Mouse (Mus musculus) kidney, embryonic 16.5 days (tissue): ENCODE results near the gene Exoc2. TPM values are rescaled to one million over a fixed set of nuclear protein-coding genes. Genes with fewer than 3 reads are reported as not detected.

Source experiments
- ATAC-seq: fragments of 200-750 bp; cut with Nextera tagmentation; 2 replicates; pipeline ENCODE4 v1.8.0; 2017; ENCODE audit warnings: moderate TSS enrichment; ENCODE audit not compliant: low FRiP score, low TSS enrichment
- H3K27ac ChIP-seq: fragments of 300-500 bp; sonication (generic); 2 replicates; pipeline ENCODE4 v1.5.1; 2014; ENCODE audit warnings: low read length
- H3K27me3 ChIP-seq: fragments of 300-500 bp; sonication (generic); 2 replicates; pipeline ENCODE4 v1.6.1; 2014; ENCODE audit warnings: low read length, control low read depth, mixed read lengths; ENCODE audit not compliant: insufficient read depth
- H3K36me3 ChIP-seq: fragments of 300-500 bp; sonication (generic); 2 replicates; pipeline ENCODE4 v1.6.1; 2014; ENCODE audit warnings: low read length, control low read depth, mixed read lengths; ENCODE audit not compliant: insufficient read depth
- H3K4me1 ChIP-seq: fragments of 300-500 bp; sonication (generic); 2 replicates; pipeline ENCODE4 v1.6.1; 2014; ENCODE audit warnings: low read length, control low read depth, mixed read lengths; ENCODE audit not compliant: insufficient read depth
- H3K4me2 ChIP-seq: fragments of 300-500 bp; sonication (generic); replicated peaks from 2 replicates; pipeline ENCODE4 v1.6.1; 2014; ENCODE audit warnings: low read depth, low read length
- H3K4me3 ChIP-seq: fragments of 300-500 bp; sonication (generic); 2 replicates; pipeline ENCODE4 v1.5.1; 2014; ENCODE audit warnings: mild to moderate bottlenecking, low read length
- H3K9ac ChIP-seq: fragments of 300-500 bp; sonication (generic); replicated peaks from 2 replicates; pipeline ENCODE4 v1.6.1; 2014; ENCODE audit warnings: low read length
- H3K9me3 ChIP-seq: fragments of 300-500 bp; sonication (generic); 2 replicates; pipeline ENCODE4 v1.6.1; 2016; ENCODE audit warnings: low read length, control low read depth
- WGBS: fragments of 180-500 bp; shearing (Covaris S2); extraction: QIAGEN DNeasy Blood & Tissue Kit; methylation state at CpG from one replicate; pipeline ENCODE4 v1.1.7; 2014; 5-methylcytosine and 5-hydroxymethylcytosine counted together
- polyA plus RNA-seq: library from polyadenylated mRNA; unstranded; fragments of >200 nt; fragmentation: Nextera tagmentation; extraction: Ambion mirVana; gene quantifications from 2 replicates; pipeline ENCODE4 v1.2.1, GENCODE M21; 2015

Exoc2 gene
- polyA plus RNA-seq, 1 experiment from 2014 or later, result 28.1 TPM

DNA sequence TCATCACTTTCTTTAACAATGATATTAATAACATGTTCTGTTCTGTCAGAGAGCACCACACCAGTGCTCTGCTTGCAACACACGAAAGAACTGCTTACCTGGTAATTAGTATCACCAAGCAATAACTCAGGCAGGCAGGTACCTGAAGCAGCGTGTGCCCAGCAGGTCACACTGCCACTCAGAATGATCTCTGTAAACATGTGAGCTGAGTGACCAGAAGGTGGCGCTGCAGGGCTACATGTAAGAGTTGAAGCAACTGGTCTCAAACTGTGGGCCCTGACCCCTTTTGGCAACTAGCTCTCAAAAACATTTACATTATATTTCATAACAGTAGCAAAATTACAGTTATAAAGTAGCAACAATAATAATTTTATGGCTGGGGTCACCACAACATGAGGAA, 85.4 kb downstream of the Exoc2 start:
- 9% methylated on average over 3 of the region's 3 CpGs for WGBS

DNA sequence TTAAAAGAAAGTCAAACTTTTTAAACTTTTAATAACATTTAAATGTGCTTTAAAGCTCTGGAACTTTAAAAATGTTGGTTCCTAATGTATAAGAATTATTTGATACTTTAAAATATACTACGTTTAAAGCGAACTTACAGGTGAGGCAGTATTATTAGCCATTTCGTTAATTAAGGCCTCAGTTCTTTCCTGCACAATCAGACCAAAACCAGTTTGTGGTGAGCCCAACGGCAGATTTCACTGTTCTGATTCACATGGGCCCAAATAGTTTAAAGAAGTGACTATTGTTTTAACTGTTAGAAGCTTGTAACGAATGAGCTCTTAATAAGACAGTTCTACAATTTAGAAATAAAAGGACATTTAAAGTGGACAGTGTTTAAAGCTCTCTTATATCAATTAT, 93.6 kb downstream of the Exoc2 start:
- H3K27me3 ChIP-seq, result no peaks in the 10 kb centered on the region
- ATAC-seq, result no peak
- no peak overlapping the region for H3K4me3 ChIP-seq
- H3K27ac ChIP-seq, result no peak overlapping the region
- H3K9me3 ChIP-seq, result no peaks in the 10 kb centered on the region
- H3K9ac ChIP-seq, result no peak overlapping the region
- peaks cover 12% of the 10 kb centered on the region for H3K36me3 ChIP-seq
- 92% methylated on average over 5 of the region's 5 CpGs for WGBS
- H3K4me2 ChIP-seq, result no peak overlapping the region
- no peaks in the 10 kb centered on the region for H3K4me1 ChIP-seq

More for the DNA sequence above, 85.4 kb downstream of the Exoc2 start:
- no peak overlapping the region for H3K4me3 ChIP-seq
- 0 out of 2 replicates have a peak, but pooled peaks have one; percentile 51 for ATAC-seq
- H3K36me3 ChIP-seq, result peaks cover 14% of the 10 kb centered on the region; the same call in 1 of the 2 replicates
- no peak overlapping the region for H3K27ac ChIP-seq
- no peaks in the 10 kb centered on the region for H3K4me1 ChIP-seq
- no peak overlapping the region for H3K4me2 ChIP-seq
- H3K9ac ChIP-seq, result no peak overlapping the region
- H3K9me3 ChIP-seq, result no peaks in the 10 kb centered on the region
- no peaks in the 10 kb centered on the region for H3K27me3 ChIP-seq

DNA sequence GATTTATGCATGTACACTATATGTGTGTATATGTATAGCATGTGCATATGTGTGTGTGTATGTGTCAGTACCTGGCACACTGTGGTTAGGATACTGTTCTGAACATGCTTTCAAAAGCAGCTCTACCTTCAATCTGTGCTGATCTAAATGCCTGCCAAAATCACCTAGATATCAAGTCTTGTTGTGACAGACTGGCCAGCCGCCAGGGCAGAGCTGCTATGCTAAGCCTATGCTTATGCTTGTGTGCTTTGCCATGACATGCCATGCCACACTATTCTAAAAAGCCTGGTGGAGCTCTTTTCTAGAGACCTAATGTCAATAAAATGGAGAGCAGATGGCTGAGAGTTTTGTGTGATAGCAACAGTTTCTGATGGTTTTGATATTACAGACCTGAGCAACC, 94.0 kb downstream of the Exoc2 start:
- H3K9ac ChIP-seq, result no peak overlapping the region
- H3K27me3 ChIP-seq, result no peaks in the 10 kb centered on the region
- peaks cover 9% of the 10 kb centered on the region for H3K36me3 ChIP-seq
- no peak overlapping the region for H3K4me3 ChIP-seq
- 87% methylated on average over 1 of the region's 1 CpGs for WGBS
- H3K9me3 ChIP-seq, result no peaks in the 10 kb centered on the region
- no peak for ATAC-seq
- no peak overlapping the region for H3K27ac ChIP-seq
- no peaks in the 10 kb centered on the region for H3K4me1 ChIP-seq
- H3K4me2 ChIP-seq, result no peak overlapping the region

DNA sequence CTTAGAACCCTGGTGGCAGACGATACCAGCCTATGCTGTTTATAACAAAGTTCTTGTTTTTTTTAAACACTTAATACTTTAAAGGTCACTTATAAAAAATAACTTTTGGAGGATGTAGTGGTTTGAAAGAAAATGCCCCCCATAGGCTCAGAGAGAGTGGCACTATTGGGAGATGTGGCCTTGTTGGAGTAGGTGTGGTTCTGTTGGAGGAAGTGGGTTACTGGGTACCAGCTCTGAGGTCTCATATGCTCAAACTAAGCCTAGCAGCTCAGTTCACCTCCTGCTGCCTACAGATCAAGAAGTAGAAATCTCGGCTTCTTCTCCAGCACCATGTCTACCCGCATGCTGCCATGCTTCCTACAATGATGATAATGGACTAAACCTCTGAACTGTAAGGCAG, 98.1 kb downstream of the Exoc2 start:
- no peak overlapping the region for H3K9ac ChIP-seq
- no peak overlapping the region for H3K4me2 ChIP-seq
- no peak overlapping the region for H3K4me3 ChIP-seq
- 90% methylated on average over 3 of the region's 3 CpGs for whole genome bisulfite sequencing
- ATAC-seq, result no peak
- H3K27ac ChIP-seq, result no peak overlapping the region
- no peaks in the 10 kb centered on the region for H3K4me1 ChIP-seq
- H3K9me3 ChIP-seq, result no peaks in the 10 kb centered on the region
- H3K36me3 ChIP-seq, result peaks cover 13% of the 10 kb centered on the region
- no peaks in the 10 kb centered on the region for H3K27me3 ChIP-seq

DNA sequence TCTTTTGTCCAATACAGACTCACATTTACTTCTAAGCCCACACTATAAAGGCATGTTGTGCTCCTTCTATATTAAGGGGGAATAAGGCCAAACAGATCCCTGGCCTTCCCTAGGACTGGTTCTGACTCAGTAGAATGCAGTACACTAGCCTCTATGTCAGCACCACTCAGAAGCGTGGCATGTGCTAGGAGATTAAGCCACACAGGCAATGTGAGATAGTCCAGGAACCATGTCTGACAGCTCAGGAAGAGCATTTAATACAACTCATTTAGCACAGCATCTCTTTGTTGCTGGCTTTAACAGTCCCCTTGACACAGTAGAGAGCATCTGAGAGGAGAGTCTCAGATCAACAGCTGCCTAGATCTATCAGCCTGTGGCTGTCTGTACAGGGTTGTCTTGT, 100.4 kb downstream of the Exoc2 start:
- Histone ChIP-seq H3K4me3 (no peak overlapping the region), H3K9me3 (no peaks in the 10 kb centered on the region), H3K36me3 (peaks cover 15% of the 10 kb centered on the region), H3K27me3 (no peaks in the 10 kb centered on the region), H3K4me2 (no peak overlapping the region), H3K27ac (no peak overlapping the region), H3K4me1 (no peaks in the 10 kb centered on the region), H3K9ac (no peak overlapping the region)
- ATAC-seq, result no peak
- WGBS, result 93% methylated on average over 1 of the region's 1 CpGs

DNA sequence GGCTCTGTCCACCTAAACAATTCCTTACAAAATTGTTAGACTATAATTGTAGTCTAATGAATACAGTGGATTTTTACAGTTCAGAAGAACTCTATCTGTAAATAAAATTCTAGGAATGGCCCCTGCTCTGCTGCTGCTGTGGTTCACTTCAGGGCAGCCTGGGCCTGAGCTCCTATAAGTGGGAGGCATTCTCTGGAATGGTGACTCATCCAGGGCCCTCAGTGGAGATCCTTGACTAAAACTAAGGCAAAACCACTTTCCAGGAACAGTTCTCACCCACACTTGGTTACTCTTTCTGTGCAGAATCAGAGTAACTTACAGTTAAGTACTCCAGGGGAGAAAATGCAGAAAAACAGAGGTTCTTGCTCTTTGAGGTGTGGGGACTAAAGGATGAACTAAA, 108.4 kb downstream of the Exoc2 start:
- H3K9ac ChIP-seq, result no peak overlapping the region
- no peaks in the 10 kb centered on the region for H3K4me1 ChIP-seq
- H3K4me2 ChIP-seq, result no peak overlapping the region
- H3K27ac ChIP-seq, result no peak overlapping the region
- peaks cover 16% of the 10 kb centered on the region for H3K36me3 ChIP-seq
- H3K9me3 ChIP-seq, result no peaks in the 10 kb centered on the region
- no peak for ATAC-seq
- H3K27me3 ChIP-seq, result no peaks in the 10 kb centered on the region
- H3K4me3 ChIP-seq, result no peak overlapping the region

DNA sequence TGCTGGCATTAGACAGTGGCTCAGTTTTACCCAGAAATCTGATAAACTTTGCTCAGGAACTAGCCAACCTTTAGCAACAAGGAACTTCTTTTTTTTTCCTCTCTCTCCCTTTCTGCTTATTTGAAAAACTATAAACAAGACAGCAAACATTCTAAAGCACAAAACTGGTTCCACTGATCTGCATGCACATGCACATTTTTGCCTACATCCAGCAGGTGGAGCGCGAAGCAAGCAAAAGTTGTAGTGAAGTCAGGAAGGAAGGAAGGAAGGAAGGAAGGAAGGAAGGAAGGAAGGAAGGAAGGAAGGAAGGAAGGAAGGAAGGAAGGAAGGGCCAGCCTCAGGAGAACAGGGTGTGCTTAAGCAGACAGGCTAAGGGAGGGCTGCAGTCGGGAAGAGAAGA, 109.9 kb downstream of the Exoc2 start:
- H3K36me3 ChIP-seq, result peaks cover 17% of the 10 kb centered on the region
- H3K4me2 ChIP-seq, result no peak overlapping the region
- H3K9me3 ChIP-seq, result no peaks in the 10 kb centered on the region
- no peaks in the 10 kb centered on the region for H3K4me1 ChIP-seq
- no peak overlapping the region for H3K9ac ChIP-seq
- H3K27me3 ChIP-seq, result no peaks in the 10 kb centered on the region
- ATAC-seq, result no peak
- WGBS, result 80% methylated on average over 3 of the region's 3 CpGs
- H3K27ac ChIP-seq, result no peak overlapping the region
- no peak overlapping the region for H3K4me3 ChIP-seq

DNA sequence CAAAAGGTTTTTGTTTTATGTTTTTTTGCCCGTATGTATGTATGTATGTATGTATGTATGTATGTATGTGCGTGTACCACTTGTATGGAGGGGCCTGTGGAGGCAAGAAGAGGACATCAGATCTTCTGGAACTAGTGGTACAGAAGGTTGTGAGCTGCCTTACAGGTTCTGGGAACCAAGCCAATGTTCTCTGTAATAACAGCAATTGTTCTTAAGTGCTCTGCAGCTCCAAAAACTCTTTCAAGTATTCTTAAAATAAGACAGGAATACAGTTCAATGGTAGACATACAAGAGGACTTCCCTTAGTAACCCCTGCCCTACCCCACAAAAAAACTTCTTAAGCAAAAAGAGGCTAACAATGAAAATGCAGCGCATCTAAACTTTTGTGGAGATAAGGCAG, 115.5 kb downstream of the Exoc2 start:
- Histone ChIP-seq H3K9ac (no peak overlapping the region), H3K4me3 (no peak overlapping the region), H3K36me3 (0 out of 2 replicates have a peak, but pooled peaks cover 4% of the 10 kb centered on the region), H3K27ac (no peak overlapping the region), H3K27me3 (no peaks in the 10 kb centered on the region), H3K4me1 (no peaks in the 10 kb centered on the region), H3K9me3 (no peaks in the 10 kb centered on the region), H3K4me2 (no peak overlapping the region)
- 88% methylated on average over 3 of the region's 3 CpGs for WGBS
- no peak for ATAC-seq

DNA sequence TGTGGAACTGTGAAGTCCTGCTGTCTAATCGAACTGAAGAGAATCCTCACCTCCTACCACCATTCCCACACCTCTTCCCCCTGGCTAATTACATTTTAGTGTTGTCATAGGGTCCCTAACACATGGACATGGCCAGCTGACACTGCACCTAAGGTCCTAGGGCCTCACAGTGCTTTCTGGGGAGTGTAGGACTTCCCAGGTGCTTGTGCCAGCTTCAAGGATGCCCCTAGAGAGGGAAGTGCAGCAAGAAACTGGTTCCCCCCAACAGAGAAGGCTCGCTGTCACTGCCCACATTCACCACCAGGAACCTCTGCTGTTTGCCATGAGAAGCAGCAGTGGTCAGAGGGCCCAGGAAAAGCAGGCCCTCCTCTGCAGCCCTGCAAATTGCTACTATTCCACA, 123.2 kb downstream of the Exoc2 start:
- Histone ChIP-seq H3K27ac (no peak overlapping the region), H3K36me3 (no peaks in the 10 kb centered on the region), H3K4me3 (no peak overlapping the region), H3K9me3 (no peaks in the 10 kb centered on the region), H3K27me3 (no peaks in the 10 kb centered on the region), H3K4me2 (no peak overlapping the region), H3K9ac (no peak overlapping the region), H3K4me1 (no peaks in the 10 kb centered on the region)
- 58% methylated on average over 2 of the region's 2 CpGs for WGBS
- no peak for ATAC-seq

DNA sequence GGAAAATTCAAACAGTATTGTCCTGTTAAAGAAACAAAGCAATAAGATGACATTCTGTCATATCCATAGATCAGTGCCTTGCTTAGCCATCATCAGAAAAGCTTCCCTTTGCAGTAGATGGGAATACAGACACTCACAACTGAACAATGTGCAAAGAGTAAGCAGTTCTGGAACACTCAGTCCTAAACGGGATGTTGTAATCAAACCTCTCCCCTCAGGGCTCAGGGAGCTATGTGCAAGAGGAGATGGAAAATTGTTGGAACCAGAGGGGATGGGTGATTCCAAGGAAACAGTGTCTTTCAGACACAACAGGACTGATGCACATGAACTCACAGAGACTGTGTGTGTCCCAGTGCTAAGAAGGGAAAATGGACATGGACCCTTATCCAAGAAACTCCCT, 125.9 kb downstream of the Exoc2 start:
- no peak for ATAC-seq
- 53% methylated on average over 1 of the region's 1 CpGs for WGBS
- no peak overlapping the region for H3K4me3 ChIP-seq

DNA sequence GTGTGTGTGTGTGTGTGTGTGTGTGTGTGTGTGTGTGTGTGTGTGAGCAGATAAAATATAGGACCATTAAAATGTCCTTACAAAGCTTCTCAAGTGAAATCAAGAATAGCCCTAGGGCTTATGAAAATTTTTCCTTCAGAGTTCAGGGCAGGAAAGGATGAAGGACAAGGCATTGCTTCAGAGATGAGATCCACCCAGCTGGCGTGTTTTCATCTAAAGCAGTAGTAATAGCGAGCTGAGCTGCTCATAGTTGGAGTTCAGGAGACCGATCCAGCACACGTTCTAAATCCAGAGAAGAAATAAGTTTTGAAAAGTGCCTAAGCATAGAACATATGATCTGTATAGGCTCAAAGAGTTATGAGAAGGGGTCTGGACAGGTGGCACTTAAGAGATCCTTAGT, 127.4 kb downstream of the Exoc2 start:
- H3K9ac ChIP-seq, result no peak overlapping the region
- no peak overlapping the region for H3K27ac ChIP-seq
- no peak overlapping the region for H3K4me3 ChIP-seq
- no peaks in the 10 kb centered on the region for H3K4me1 ChIP-seq
- H3K4me2 ChIP-seq, result no peak overlapping the region
- H3K9me3 ChIP-seq, result no peaks in the 10 kb centered on the region
- H3K27me3 ChIP-seq, result no peaks in the 10 kb centered on the region
- 90% methylated on average over 4 of the region's 4 CpGs for WGBS
- H3K36me3 ChIP-seq, result no peaks in the 10 kb centered on the region; the same call in 1 of the 2 replicates
- ATAC-seq, result no peak

More for the DNA sequence above, 125.9 kb downstream of the Exoc2 start:
- no peak overlapping the region for H3K27ac ChIP-seq
- no peak overlapping the region for H3K4me2 ChIP-seq
- no peaks in the 10 kb centered on the region for H3K9me3 ChIP-seq
- no peak overlapping the region for H3K9ac ChIP-seq
- H3K36me3 ChIP-seq, result no peaks in the 10 kb centered on the region; the same call in 1 of the 2 replicates
- H3K4me1 ChIP-seq, result no peaks in the 10 kb centered on the region
- no peaks in the 10 kb centered on the region for H3K27me3 ChIP-seq
